Mouse (Mus musculus): ENCODE data around the gene Kcng4. TPM values are rescaled to one million over a fixed set of nuclear protein-coding genes. Genes with fewer than 3 reads are reported as not detected.

The Kcng4 gene
- polyA plus RNA-seq, 1 experiment from 2014 or later = 0.43 TPM

- peaks cover 5% of the 10 kb centered on the region for H3K27me3 ChIP-seq
- H3K4me2 ChIP-seq (replicated peaks) = no peak overlapping the region
- H3K4me3 ChIP-seq (replicated peaks) = no peak overlapping the region
- no peak overlapping the region for H3K27ac ChIP-seq (replicated peaks)
- H3K36me3 ChIP-seq = no peaks in the 10 kb centered on the region
- no peak overlapping the region for H3K9ac ChIP-seq
- no peaks in the 10 kb centered on the region for H3K9me3 ChIP-seq (replicated peaks)
- WGBS = 65% methylated on average over 6 of the region's 6 CpGs
- peaks cover 24% of the 10 kb centered on the region for H3K4me1 ChIP-seq
- no peak for ATAC-seq (ENCODE audit: insufficient number of reproducible peaks, low FRiP score, low TSS enrichment, low read depth)
Measured at GRCm38 (mm10) chr8:119665270-119665669, 29.8 kb upstream of the Kcng4 start.

- H3K9me3 ChIP-seq (replicated peaks) = no peaks in the 10 kb centered on the region
- no peak for ATAC-seq (ENCODE audit: insufficient number of reproducible peaks, low FRiP score, low TSS enrichment, low read depth)
- peaks cover 5% of the 10 kb centered on the region for H3K27me3 ChIP-seq
- no peak overlapping the region for H3K4me3 ChIP-seq (replicated peaks)
- peaks cover 24% of the 10 kb centered on the region for H3K4me1 ChIP-seq
- H3K27ac ChIP-seq (replicated peaks) = no peak overlapping the region
- H3K9ac ChIP-seq = no peak overlapping the region
- no peak overlapping the region for H3K4me2 ChIP-seq (replicated peaks)
- no peaks in the 10 kb centered on the region for H3K36me3 ChIP-seq
- 60% methylated on average over 11 of the region's 11 CpGs for WGBS
Measured at GRCm38 (mm10) chr8:119663440-119663839, 28.0 kb upstream of the Kcng4 start.

GRCm38 (mm10) chr8:119661892-119662291 is 26.4 kb upstream of the Kcng4 start:
- Histone ChIP-seq H3K4me2 (replicated peaks) (no peak overlapping the region), H3K4me1 (peaks cover 24% of the 10 kb centered on the region), H3K9ac (no peak overlapping the region), H3K27ac (replicated peaks) (no peak overlapping the region), H3K27me3 (peaks cover 5% of the 10 kb centered on the region), H3K4me3 (replicated peaks) (no peak overlapping the region), H3K36me3 (no peaks in the 10 kb centered on the region), H3K9me3 (replicated peaks) (no peaks in the 10 kb centered on the region)
- ATAC-seq (ENCODE audit: insufficient number of reproducible peaks, low FRiP score, low TSS enrichment, low read depth) = no peak
- WGBS = 71% methylated on average over 6 of the region's 6 CpGs

- H3K36me3 ChIP-seq = no peaks in the 10 kb centered on the region
- 0 out of 2 replicates have a peak, but pooled peaks have one; percentile 5 for ATAC-seq (ENCODE audit: insufficient number of reproducible peaks, low FRiP score, low TSS enrichment, low read depth)
- H3K4me1 ChIP-seq = peaks cover 19% of the 10 kb centered on the region
- H3K9ac ChIP-seq = no peak overlapping the region
- H3K27me3 ChIP-seq = peaks cover 5% of the 10 kb centered on the region; the same call in 1 of the 2 replicates
- no peak overlapping the region for H3K4me2 ChIP-seq (replicated peaks)
- no peaks in the 10 kb centered on the region for H3K9me3 ChIP-seq (replicated peaks)
- H3K27ac ChIP-seq (replicated peaks) = no peak overlapping the region
- 13% methylated on average over 9 of the region's 9 CpGs for WGBS
- H3K4me3 ChIP-seq (replicated peaks) = no peak overlapping the region
Measured at GRCm38 (mm10) chr8:119661081-119661480, 25.6 kb upstream of the Kcng4 start.

- 53% methylated on average over 5 of the region's 5 CpGs for whole genome bisulfite sequencing
- ATAC-seq (ENCODE audit: insufficient number of reproducible peaks, low FRiP score, low TSS enrichment, low read depth) = no peak
- Histone ChIP-seq H3K4me1 (peaks cover 17% of the 10 kb centered on the region), H3K27ac (replicated peaks) (no peak overlapping the region), H3K9me3 (replicated peaks) (no peaks in the 10 kb centered on the region), H3K36me3 (no peaks in the 10 kb centered on the region), H3K27me3 (no peaks in the 10 kb centered on the region), H3K4me3 (replicated peaks) (no peak overlapping the region), H3K9ac (no peak overlapping the region), H3K4me2 (replicated peaks) (no peak overlapping the region)
Measured at GRCm38 (mm10) chr8:119656709-119657464, 21.4 kb upstream of the Kcng4 start.

- Histone ChIP-seq H3K36me3 (no peaks in the 10 kb centered on the region), H3K9me3 (replicated peaks) (no peaks in the 10 kb centered on the region), H3K27me3 (no peaks in the 10 kb centered on the region), H3K4me3 (replicated peaks) (no peak overlapping the region), H3K9ac (no peak overlapping the region), H3K27ac (replicated peaks) (no peak overlapping the region), H3K4me1 (peaks cover 7% of the 10 kb centered on the region; the same call in 1 of the 2 replicates), H3K4me2 (replicated peaks) (no peak overlapping the region)
- WGBS = 30% methylated on average over 2 of the region's 2 CpGs
- ATAC-seq (ENCODE audit: insufficient number of reproducible peaks, low FRiP score, low TSS enrichment, low read depth) = no peak
Measured at GRCm38 (mm10) chr8:119651324-119651723, 15.8 kb upstream of the Kcng4 start.

GRCm38 (mm10) chr8:119646846-119647245 is 11.4 kb upstream of the Kcng4 start:
- ATAC-seq (ENCODE audit: insufficient number of reproducible peaks, low FRiP score, low TSS enrichment, low read depth) = no peak
- Histone ChIP-seq H3K9me3 (replicated peaks) (no peaks in the 10 kb centered on the region), H3K4me2 (replicated peaks) (no peak overlapping the region), H3K9ac (no peak overlapping the region), H3K27me3 (no peaks in the 10 kb centered on the region), H3K36me3 (no peaks in the 10 kb centered on the region), H3K4me1 (no peaks in the 10 kb centered on the region), H3K27ac (replicated peaks) (no peak overlapping the region), H3K4me3 (replicated peaks) (no peak overlapping the region)
- 85% methylated on average over 7 of the region's 7 CpGs for WGBS

GRCm38 (mm10) chr8:119646197-119646596 is 10.7 kb upstream of the Kcng4 start:
- Histone ChIP-seq H3K9ac (no peak overlapping the region), H3K4me1 (no peaks in the 10 kb centered on the region), H3K4me2 (replicated peaks) (no peak overlapping the region), H3K4me3 (replicated peaks) (no peak overlapping the region), H3K9me3 (replicated peaks) (no peaks in the 10 kb centered on the region), H3K27me3 (no peaks in the 10 kb centered on the region), H3K36me3 (no peaks in the 10 kb centered on the region), H3K27ac (replicated peaks) (no peak overlapping the region)
- no peak for ATAC-seq (ENCODE audit: insufficient number of reproducible peaks, low FRiP score, low TSS enrichment, low read depth)
- WGBS = 75% methylated on average over 3 of the region's 3 CpGs

GRCm38 (mm10) chr8:119644981-119645597 is 9.6 kb upstream of the Kcng4 start:
- no peak overlapping the region for H3K9ac ChIP-seq
- no peaks in the 10 kb centered on the region for H3K9me3 ChIP-seq (replicated peaks)
- no peaks in the 10 kb centered on the region for H3K36me3 ChIP-seq
- no peak for ATAC-seq (ENCODE audit: insufficient number of reproducible peaks, low FRiP score, low TSS enrichment, low read depth)
- H3K27me3 ChIP-seq = no peaks in the 10 kb centered on the region
- 60% methylated on average over 18 of the region's 18 CpGs for WGBS
- H3K27ac ChIP-seq (replicated peaks) = no peak overlapping the region
- no peak overlapping the region for H3K4me2 ChIP-seq (replicated peaks)
- no peak overlapping the region for H3K4me3 ChIP-seq (replicated peaks)
- no peaks in the 10 kb centered on the region for H3K4me1 ChIP-seq

GRCm38 (mm10) chr8:119644429-119644960 is 9.0 kb upstream of the Kcng4 start:
- no peak overlapping the region for H3K4me2 ChIP-seq (replicated peaks)
- H3K36me3 ChIP-seq = no peaks in the 10 kb centered on the region
- H3K27me3 ChIP-seq = no peaks in the 10 kb centered on the region
- H3K4me3 ChIP-seq (replicated peaks) = no peak overlapping the region
- no peak overlapping the region for H3K27ac ChIP-seq (replicated peaks)
- H3K9ac ChIP-seq = no peak overlapping the region
- ATAC-seq (ENCODE audit: insufficient number of reproducible peaks, low FRiP score, low TSS enrichment, low read depth) = no peak
- WGBS = 53% methylated on average over 17 of the region's 17 CpGs
- no peaks in the 10 kb centered on the region for H3K9me3 ChIP-seq (replicated peaks)
- H3K4me1 ChIP-seq = no peaks in the 10 kb centered on the region

GRCm38 (mm10) chr8:119642960-119643359 is 7.5 kb upstream of the Kcng4 start:
- no peak overlapping the region for H3K27ac ChIP-seq (replicated peaks)
- WGBS = 86% methylated on average over 1 of the region's 1 CpGs
- no peak overlapping the region for H3K4me3 ChIP-seq (replicated peaks)
- no peaks in the 10 kb centered on the region for H3K9me3 ChIP-seq (replicated peaks)
- H3K4me2 ChIP-seq (replicated peaks) = no peak overlapping the region
- H3K9ac ChIP-seq = no peak overlapping the region
- H3K36me3 ChIP-seq = no peaks in the 10 kb centered on the region
- H3K4me1 ChIP-seq = no peaks in the 10 kb centered on the region
- H3K27me3 ChIP-seq = no peaks in the 10 kb centered on the region
- ATAC-seq (ENCODE audit: insufficient number of reproducible peaks, low FRiP score, low TSS enrichment, low read depth) = no peak
